Mouse (Mus musculus): ENCODE results near the gene Snx25. TPM values are rescaled to one million over a fixed set of nuclear protein-coding genes. Genes with fewer than 3 reads are reported as not detected.

Gene Snx25
- polyA plus RNA-seq (2015; fragmentation: Nextera tagmentation; extraction: Ambion mirVana) = 3.1 and 3.6 TPM in 2 replicates

GRCm38 (mm10) chr8:46152064-46153031 lies at the start of gene Snx25:
Gene Snx25, minus strand, starts transcription at chr8:46152159.
- Histone ChIP-seq H3K27me3 (peaks cover 39% of the 10 kb centered on the region), H3K9me3 (replicated peaks) (no peaks in the 10 kb centered on the region), H3K36me3 (replicated peaks) (no peaks in the 10 kb centered on the region), H3K4me2 (peak within 1 kb of the TSS; percentile 99), H3K4me3 (replicated peaks) (peak within 1 kb of the TSS; percentile 78), H3K4me1 (replicated peaks) (peaks cover 35% of the 10 kb centered on the region), H3K27ac (replicated peaks) (peak within 1 kb of the TSS; percentile 45), H3K9ac (peak within 1 kb of the TSS; percentile 76)
- ATAC-seq (ENCODE audit: insufficient read depth) = peak; percentile 86
- WGBS (ENCODE audit: insufficient replicate concordance) = 3% methylated on average over 73 of the region's 103 CpGs

DNA sequence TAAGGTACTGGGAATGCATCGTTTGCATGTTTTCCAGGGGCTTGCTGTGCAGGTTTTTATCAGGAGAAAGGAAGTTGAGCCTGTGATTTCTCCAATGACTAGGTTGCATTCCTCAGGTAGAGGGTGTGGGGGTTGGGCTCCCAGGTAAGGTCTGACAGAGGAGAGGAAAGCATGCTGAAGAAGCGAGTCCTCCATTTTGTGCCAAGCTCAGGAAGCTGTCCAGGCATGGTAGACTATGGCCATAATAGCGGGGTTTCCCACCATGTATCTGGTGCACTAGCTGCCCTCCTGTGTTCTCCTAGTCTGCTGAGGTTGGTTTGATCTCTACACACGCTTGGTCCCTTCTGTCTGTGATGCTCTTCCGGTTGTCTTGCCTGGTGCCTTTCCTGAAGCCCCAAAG lies 45.7 kb upstream of the Snx25 start:
- Histone ChIP-seq H3K4me2 (no peak overlapping the region), H3K4me1 (replicated peaks) (no peaks in the 10 kb centered on the region), H3K36me3 (replicated peaks) (peaks cover 21% of the 10 kb centered on the region), H3K27ac (replicated peaks) (no peak overlapping the region), H3K9ac (no peak overlapping the region), H3K4me3 (replicated peaks) (no peak overlapping the region), H3K27me3 (no peaks in the 10 kb centered on the region), H3K9me3 (replicated peaks) (no peaks in the 10 kb centered on the region)
- ATAC-seq (ENCODE audit: insufficient read depth) = no peak
- WGBS (ENCODE audit: insufficient replicate concordance) = 65% methylated on average over 5 of the region's 5 CpGs

DNA sequence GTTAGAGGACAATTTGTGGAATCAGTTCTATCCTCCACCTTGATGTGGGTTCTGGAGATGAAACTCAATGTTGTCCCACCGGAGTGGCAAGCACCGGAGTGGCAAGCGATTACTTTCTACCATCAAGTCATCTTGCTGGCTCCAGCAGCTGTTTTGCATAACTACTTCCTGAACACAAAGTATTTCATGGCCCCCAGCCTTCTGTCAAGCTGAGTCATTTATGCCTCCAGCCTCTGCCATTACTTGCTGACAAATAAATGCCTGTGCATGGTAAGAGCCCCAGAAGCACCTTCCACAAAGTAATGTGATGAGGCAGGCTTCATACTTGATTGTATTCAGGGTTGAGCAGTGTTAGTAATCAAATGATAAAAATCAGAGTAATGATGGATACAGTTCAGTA lies 44.9 kb upstream of the Snx25 start:
- WGBS (ENCODE audit: insufficient replicate concordance) = 75% methylated on average over 3 of the region's 3 CpGs
- H3K4me2 ChIP-seq = no peak overlapping the region
- no peak overlapping the region for H3K9ac ChIP-seq
- H3K9me3 ChIP-seq (replicated peaks) = no peaks in the 10 kb centered on the region
- H3K27me3 ChIP-seq = no peaks in the 10 kb centered on the region
- no peak overlapping the region for H3K4me3 ChIP-seq (replicated peaks)
- no peaks in the 10 kb centered on the region for H3K4me1 ChIP-seq (replicated peaks)
- H3K27ac ChIP-seq (replicated peaks) = no peak overlapping the region
- H3K36me3 ChIP-seq (replicated peaks) = peaks cover 27% of the 10 kb centered on the region
- no peak for ATAC-seq (ENCODE audit: insufficient read depth)

DNA sequence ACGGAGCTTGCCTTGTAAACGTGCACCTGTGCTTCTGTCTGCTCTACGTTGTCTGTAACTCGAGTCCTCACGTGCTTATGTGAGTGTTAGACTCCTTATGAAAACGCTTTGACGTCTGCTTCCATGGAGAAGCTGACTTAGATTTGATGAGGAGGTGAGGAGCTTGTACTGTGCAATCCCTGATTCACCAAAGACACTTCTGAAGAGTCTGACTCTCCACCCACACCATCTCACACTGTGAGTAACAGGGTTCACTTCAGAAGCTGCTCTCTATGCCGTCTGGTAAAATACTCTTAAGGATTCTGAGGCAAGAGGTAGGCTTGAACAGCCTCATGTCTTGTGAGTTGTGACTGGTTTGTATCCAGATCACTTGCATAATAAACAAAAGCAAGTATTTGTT lies 41.1 kb upstream of the Snx25 start:
- Histone ChIP-seq H3K9me3 (replicated peaks) (no peaks in the 10 kb centered on the region), H3K4me3 (replicated peaks) (no peak overlapping the region), H3K4me2 (no peak overlapping the region), H3K9ac (no peak overlapping the region), H3K27me3 (no peaks in the 10 kb centered on the region), H3K4me1 (replicated peaks) (no peaks in the 10 kb centered on the region), H3K27ac (replicated peaks) (no peak overlapping the region), H3K36me3 (replicated peaks) (peaks cover 27% of the 10 kb centered on the region)
- 77% methylated on average over 8 of the region's 8 CpGs for WGBS (ENCODE audit: insufficient replicate concordance)
- ATAC-seq (ENCODE audit: insufficient read depth) = no peak

- no peak overlapping the region for H3K27ac ChIP-seq (replicated peaks)
- no peak overlapping the region for H3K4me2 ChIP-seq
- 16% methylated on average over 2 of the region's 2 CpGs for WGBS (ENCODE audit: insufficient replicate concordance)
- H3K9ac ChIP-seq = no peak overlapping the region
- no peaks in the 10 kb centered on the region for H3K9me3 ChIP-seq (replicated peaks)
- no peaks in the 10 kb centered on the region for H3K4me1 ChIP-seq (replicated peaks)
- 0 out of 2 replicates have a peak, but pooled peaks cover 5% of the 10 kb centered on the region for H3K36me3 ChIP-seq (replicated peaks)
- ATAC-seq (ENCODE audit: insufficient read depth) = no peak
- no peaks in the 10 kb centered on the region for H3K27me3 ChIP-seq
- no peak overlapping the region for H3K4me3 ChIP-seq (replicated peaks)
Observed at GRCm38 (mm10) chr8:46185361-46185760, 33.4 kb upstream of the Snx25 start.

- no peaks in the 10 kb centered on the region for H3K4me1 ChIP-seq (replicated peaks)
- H3K27me3 ChIP-seq = no peaks in the 10 kb centered on the region
- WGBS (ENCODE audit: insufficient replicate concordance) = 86% methylated on average over 7 of the region's 7 CpGs
- 0 out of 2 replicates have a peak, but pooled peaks cover 5% of the 10 kb centered on the region for H3K36me3 ChIP-seq (replicated peaks)
- H3K9me3 ChIP-seq (replicated peaks) = no peaks in the 10 kb centered on the region
- ATAC-seq (ENCODE audit: insufficient read depth) = no peak
- no peak overlapping the region for H3K4me2 ChIP-seq
- H3K27ac ChIP-seq (replicated peaks) = no peak overlapping the region
- no peak overlapping the region for H3K4me3 ChIP-seq (replicated peaks)
- no peak overlapping the region for H3K9ac ChIP-seq
Observed at GRCm38 (mm10) chr8:46180136-46180535, 28.2 kb upstream of the Snx25 start.

DNA sequence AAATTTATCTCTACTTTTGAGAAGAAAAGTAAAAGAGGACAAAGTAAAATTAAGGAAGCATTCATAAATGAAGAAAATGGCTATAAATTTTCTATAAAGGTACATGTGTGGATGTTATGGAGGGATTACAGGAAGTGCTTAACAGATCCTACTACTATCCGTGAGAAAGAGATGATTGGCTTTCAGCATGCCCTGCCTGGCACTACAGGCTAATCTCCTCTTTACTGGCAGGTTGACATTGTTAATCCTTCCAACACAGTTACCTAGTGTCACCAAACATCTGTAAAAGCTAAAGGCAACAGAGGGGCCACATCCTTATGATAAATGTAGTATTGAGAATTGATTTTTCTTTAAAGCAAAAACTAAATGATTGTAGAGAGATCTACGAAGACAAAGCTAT lies 21.7 kb upstream of the Snx25 start:
- ATAC-seq (ENCODE audit: insufficient read depth) = no peak
- WGBS (ENCODE audit: insufficient replicate concordance) = 34% methylated on average over 2 of the region's 2 CpGs

GRCm38 (mm10) chr8:46163870-46164190 lies 11.9 kb upstream of the Snx25 start:
- Histone ChIP-seq H3K36me3 (replicated peaks) (no peaks in the 10 kb centered on the region), H3K27ac (replicated peaks) (peak overlapping the region; percentile 83), H3K4me2 (peak overlapping the region; percentile 91), H3K9me3 (replicated peaks) (no peaks in the 10 kb centered on the region), H3K4me1 (replicated peaks) (peaks cover 28% of the 10 kb centered on the region), H3K4me3 (replicated peaks) (peak overlapping the region; percentile 89), H3K9ac (peak overlapping the region; percentile 95), H3K27me3 (no peaks in the 10 kb centered on the region)
- WGBS (ENCODE audit: insufficient replicate concordance) = under 1% methylated on average over 25 of the region's 25 CpGs
- ATAC-seq (ENCODE audit: insufficient read depth) = no peak

More for the DNA sequence above, 21.7 kb upstream of the Snx25 start:
- Histone ChIP-seq H3K27ac (replicated peaks) (no peak overlapping the region), H3K36me3 (replicated peaks) (peaks cover 15% of the 10 kb centered on the region), H3K27me3 (no peaks in the 10 kb centered on the region), H3K9me3 (replicated peaks) (no peaks in the 10 kb centered on the region), H3K4me2 (no peak overlapping the region), H3K9ac (no peak overlapping the region), H3K4me3 (replicated peaks) (no peak overlapping the region), H3K4me1 (replicated peaks) (no peaks in the 10 kb centered on the region; the same call in 1 of the 2 replicates)

DNA sequence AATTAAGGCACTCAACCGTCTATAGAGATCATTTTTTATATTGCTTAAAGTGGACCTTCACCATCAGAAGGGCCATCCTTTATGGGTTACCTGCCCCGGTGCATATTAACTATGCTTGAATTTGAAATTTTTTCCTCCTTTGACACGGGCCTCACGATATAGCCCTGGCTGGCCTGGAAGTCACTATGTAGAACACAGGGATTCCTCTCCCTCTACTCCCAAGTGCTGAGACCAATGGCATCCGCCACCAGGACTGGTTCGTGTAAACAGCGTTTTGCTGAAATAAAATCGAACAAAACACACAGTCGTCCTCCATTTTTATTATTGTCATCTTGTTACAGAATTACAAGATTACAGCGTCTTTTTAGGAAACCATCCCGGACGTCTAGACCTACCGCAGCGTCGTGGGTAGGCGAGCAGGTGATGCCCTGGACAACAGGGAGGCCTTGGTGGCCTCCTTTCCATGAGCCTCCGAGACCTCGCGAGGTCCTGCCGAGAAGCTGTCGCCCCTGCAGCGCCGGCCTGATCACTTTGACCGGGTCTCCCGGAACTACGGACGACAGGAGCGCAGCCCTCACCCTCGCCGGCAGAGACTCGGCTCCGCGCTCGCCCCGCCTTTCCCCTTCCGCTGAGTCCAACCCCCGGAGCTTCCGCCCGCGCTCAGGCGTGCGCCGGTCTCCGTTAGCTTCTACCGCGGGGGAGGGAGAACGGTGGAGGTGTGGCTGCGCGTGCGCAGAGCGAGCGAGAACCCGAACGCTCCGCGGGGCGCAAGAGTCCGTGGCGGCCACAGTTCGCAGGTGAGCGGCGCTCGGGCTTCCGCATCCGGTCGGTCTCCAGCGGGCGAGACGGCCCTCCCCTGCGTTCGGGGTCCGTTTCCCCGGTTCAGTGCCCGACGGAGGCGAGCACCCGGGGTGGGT lies 11.3 kb upstream of the Snx25 start:
- peak overlapping the region; percentile 91 for H3K4me2 ChIP-seq
- H3K4me1 ChIP-seq (replicated peaks) = peaks cover 28% of the 10 kb centered on the region
- peak; percentile 98 for ATAC-seq (ENCODE audit: insufficient read depth)
- no peaks in the 10 kb centered on the region for H3K9me3 ChIP-seq (replicated peaks)
- WGBS (ENCODE audit: insufficient replicate concordance) = 1% methylated on average over 77 of the region's 77 CpGs
- peak overlapping the region; percentile 95 for H3K9ac ChIP-seq
- no peaks in the 10 kb centered on the region for H3K27me3 ChIP-seq
- peak overlapping the region; percentile 86 for H3K27ac ChIP-seq (replicated peaks)
- no peaks in the 10 kb centered on the region for H3K36me3 ChIP-seq (replicated peaks)
- peak overlapping the region; percentile 89 for H3K4me3 ChIP-seq (replicated peaks)

DNA sequence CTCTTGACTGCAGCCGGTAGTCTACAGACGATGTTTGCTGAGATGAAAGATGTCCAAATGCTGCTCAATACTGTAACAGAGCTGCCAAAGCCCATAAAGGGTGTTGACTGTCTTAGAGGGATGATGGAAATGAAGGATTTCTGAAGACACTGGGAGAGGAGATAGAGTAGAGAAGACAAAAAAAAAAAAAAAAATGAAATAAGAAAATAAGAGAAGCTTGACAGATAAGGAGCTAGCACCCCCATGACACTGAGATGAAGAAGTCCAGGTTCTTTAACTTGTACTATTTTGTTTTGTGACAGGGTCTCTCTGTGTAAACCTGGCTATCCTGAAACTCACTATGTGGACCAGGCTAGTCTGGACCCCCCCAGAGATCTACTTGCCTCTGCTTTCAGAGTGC lies 1.1 kb upstream of the Snx25 start:
- Histone ChIP-seq H3K9ac (no peak overlapping the region), H3K4me2 (peak overlapping the region; percentile 99), H3K4me1 (replicated peaks) (peaks cover 30% of the 10 kb centered on the region), H3K9me3 (replicated peaks) (no peaks in the 10 kb centered on the region), H3K27ac (replicated peaks) (no peak overlapping the region), H3K4me3 (replicated peaks) (peak overlapping the region; percentile 78), H3K27me3 (peaks cover 39% of the 10 kb centered on the region), H3K36me3 (replicated peaks) (no peaks in the 10 kb centered on the region)
- no peak for ATAC-seq (ENCODE audit: insufficient read depth)
- WGBS (ENCODE audit: insufficient replicate concordance) = 35% methylated on average over 2 of the region's 2 CpGs
